Mouse (Mus musculus) liver, adult 2 months (tissue): ENCODE results near the gene Atp5f1.

Experiments
- CTCF ChIP-seq: fragments of 200-500 bp; IDR thresholded peaks from 2 replicates; pipeline ENCODE4 v1.5.1; 2011; ENCODE audit warnings: low read depth, low read length, control low read depth
- POLR2A ChIP-seq: fragments of 200-500 bp; IDR thresholded peaks from 2 replicates; pipeline ENCODE4 v1.6.1; 2011; ENCODE audit warnings: low read length, control low read depth; ENCODE audit not compliant: insufficient read depth; ENCODE audit errors: extremely low read depth

GRCm38 (mm10) chr3:105901468-105901867 is 58.4 kb downstream of the Atp5f1 start:
- TF ChIP-seq POLR2A (no peak), CTCF (no peak)
